Mouse (Mus musculus): ENCODE data around the gene Faap100. TPM values are rescaled to one million over a fixed set of nuclear protein-coding genes. Genes with fewer than 3 reads are reported as not detected.

The Faap100 gene
- total RNA-seq, 2 experiments from 2014 or later: 16.2 to 17.1 TPM

DNA sequence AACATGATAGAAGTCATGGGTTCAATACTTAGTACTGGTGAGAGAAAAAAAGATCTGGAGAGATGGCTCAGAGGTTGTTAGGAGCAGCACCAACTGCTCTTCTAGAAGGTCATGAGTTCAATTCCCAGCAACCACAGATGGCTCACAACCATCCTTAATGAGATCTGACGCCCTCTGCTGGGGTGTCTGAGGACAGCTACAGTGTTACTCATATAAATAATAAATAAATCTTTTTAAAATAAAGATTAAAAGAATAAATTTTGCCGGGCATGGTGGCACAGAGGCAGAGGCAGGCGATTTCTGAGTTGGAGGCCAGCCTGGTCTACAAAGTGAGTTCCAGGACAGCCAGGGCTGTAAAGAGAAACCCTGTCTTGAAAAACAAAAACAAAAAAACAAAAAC is 39.8 kb downstream of the Faap100 start:
- no peak for DNase-seq (ENCODE audit: extremely low spot score in 1 of 2, low spot score in 1 of 2)

DNA sequence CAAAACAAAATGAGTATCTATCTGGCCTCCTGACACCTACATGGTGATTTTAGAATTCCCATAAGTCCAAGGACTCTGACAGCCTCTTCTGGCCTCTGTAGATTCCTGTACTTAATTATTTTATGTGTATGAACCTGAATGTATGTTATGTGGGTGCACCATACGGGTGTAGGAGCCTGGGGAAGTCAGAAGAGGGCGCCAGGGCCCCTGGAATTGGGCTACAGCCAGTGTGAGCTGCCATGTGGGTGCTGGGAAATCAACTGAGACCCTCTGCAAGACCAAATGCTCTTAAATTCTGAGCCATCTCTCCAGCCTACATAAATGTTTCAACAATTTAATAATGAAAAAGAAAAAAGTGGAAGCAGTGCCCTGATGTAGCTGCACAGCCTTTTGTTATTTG is 41.1 kb downstream of the Faap100 start:
- no peak for DNase-seq (ENCODE audit: extremely low spot score in 1 of 2, low spot score in 1 of 2)

DNA sequence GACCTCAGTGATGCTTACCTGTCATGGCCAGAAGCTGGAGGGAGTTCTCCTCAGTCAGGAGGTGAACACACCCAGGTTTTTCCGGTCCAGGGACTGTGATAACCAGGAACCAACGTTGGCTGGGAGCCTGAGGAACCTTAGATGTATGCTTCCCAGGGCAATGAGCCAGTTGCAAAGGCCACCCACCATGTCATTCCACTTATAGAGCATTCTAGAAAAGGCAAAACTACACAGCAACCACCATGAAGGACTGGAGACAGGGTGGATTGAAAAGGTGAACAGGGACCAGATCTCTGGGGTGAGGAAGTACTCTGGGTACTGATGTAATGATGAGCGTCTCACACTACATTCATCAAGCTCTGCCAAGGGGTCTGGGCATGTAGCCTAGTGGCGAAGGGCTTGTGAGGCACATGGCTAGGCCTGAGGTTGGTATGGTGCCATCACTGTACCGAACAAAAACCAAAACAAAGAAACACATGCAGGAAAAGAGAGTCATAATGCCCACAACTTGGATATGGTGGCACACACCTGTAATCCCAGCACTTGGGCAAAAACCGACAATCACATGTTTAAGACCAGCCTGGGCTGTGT is 43.0 kb downstream of the Faap100 start:
- no peak for DNase-seq (ENCODE audit: extremely low spot score in 1 of 2, low spot score in 1 of 2)

DNA sequence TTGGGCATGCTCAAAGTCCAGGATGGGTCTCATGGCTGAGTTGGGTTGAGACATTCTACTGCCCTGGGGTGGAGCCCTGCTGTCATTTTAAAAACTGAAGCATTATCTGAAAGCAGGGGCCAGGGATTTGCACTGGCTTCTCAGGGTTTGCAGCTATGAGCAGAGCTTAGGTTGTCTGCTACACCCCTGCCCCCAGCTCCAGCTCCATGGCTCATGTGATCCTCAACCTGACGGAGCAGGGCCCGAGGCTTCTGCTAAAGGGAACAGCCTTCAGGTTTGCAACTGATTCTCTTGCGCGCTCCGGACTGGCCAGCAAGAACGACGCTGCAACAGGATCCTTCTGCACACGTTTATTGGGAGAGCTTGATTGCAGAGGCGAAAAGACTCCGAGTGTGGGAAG is 58.4 kb downstream of the Faap100 start:
- no peak for DNase-seq (ENCODE audit: extremely low spot score in 1 of 2, low spot score in 1 of 2)

DNA sequence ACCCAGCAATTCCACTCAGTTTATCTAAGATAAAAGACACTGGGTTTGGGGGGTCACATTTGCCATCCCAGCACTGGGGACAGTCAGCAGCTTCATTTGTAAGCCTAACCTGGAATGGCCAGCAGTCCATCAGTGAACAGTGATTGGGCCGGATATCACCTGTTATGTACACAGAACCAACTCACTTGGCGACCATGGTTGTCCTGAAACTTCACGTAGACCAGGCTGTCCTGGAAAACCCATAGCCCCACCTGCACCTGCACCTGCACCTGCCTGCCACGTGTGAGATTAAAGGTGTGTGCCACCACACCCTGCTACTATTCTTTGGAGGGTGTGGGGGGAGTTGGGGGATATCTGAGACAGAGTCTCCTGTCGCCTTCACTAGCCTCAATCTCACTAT is 59.3 kb downstream of the Faap100 start:
- no peak for DNase-seq (ENCODE audit: extremely low spot score in 1 of 2, low spot score in 1 of 2)

Small RNA genes within 50 kb of the gene (microRNA-seq; reads per million reads assigned to microRNA genes)
- gene Gm23419 (0 reads per million in 2 experiments), gene Mir6935 (0.80 to 2.8 reads per million in 2 experiments)

Other genes with a start within 250 kb of the Faap100 start
- gene Slc38a10, start 227.4 kb downstream of the Faap100 start, total RNA-seq (2021): 10 to 100 TPM; 85.3 to 88.5 TPM
- gene Bahcc1, start 145.8 kb downstream of the Faap100 start, total RNA-seq (2021): 10 to 100 TPM; 17.7 to 22.6 TPM
- 1,000 to 10,000 TPM; 1,451 to 1,562 TPM for gene Actg1, start 30.2 kb downstream of the Faap100 start, total RNA-seq (2021)
- gene Fscn2, start 17.2 kb downstream of the Faap100 start, total RNA-seq (2021): under 1 TPM in 1 of 2 experiments, not detected in 1; 0.89 TPM
- gene Nploc4, start 58.9 kb upstream of the Faap100 start, total RNA-seq (2021): 10 to 100 TPM; 62.4 to 63.0 TPM
- 1 to 10 TPM in 1 of 2 experiments, under 1 TPM in 1; 0.32 to 6.8 TPM for gene Tspan10, start 63.9 kb upstream of the Faap100 start, total RNA-seq (2021)
- gene Pde6g, start 74.7 kb upstream of the Faap100 start, total RNA-seq (2021): under 1 TPM; 0.56 to 0.59 TPM
- 10 to 100 TPM; 15.5 to 16.2 TPM for gene Oxld1, start 79.3 kb upstream of the Faap100 start, total RNA-seq (2021)
- gene Ccdc137, start 79.4 kb upstream of the Faap100 start, total RNA-seq (2021): 10 to 100 TPM; 23.6 to 26.8 TPM
- 10 to 100 TPM; 50.8 to 53.8 TPM for gene Arl16, start 88.8 kb upstream of the Faap100 start, total RNA-seq (2021)
- gene Mrpl12, start 105.8 kb upstream of the Faap100 start, total RNA-seq (2021): 10 to 100 TPM; 60.9 to 72.0 TPM
- gene Slc25a10, start 113.1 kb upstream of the Faap100 start, total RNA-seq (2021): 10 to 100 TPM; 18.1 to 22.4 TPM
- gene Gcgr, start 151.9 kb upstream of the Faap100 start, total RNA-seq (2021): under 1 TPM; 0.15 to 0.19 TPM
- 10 to 100 TPM; 86.1 to 86.5 TPM for gene Mcrip1, start 171.0 kb upstream of the Faap100 start, total RNA-seq (2021)
- not detected for gene Ppp1r27, start 172.4 kb upstream of the Faap100 start, total RNA-seq (2021)
- 100 to 1,000 TPM; 127 to 136 TPM for gene P4hb, start 194.5 kb upstream of the Faap100 start, total RNA-seq (2021)
- 100 to 1,000 TPM; 306 to 324 TPM for gene Arhgdia, start 202.9 kb upstream of the Faap100 start, total RNA-seq (2021)
- 10 to 100 TPM; 61.7 to 67.4 TPM for gene Alyref, start 219.6 kb upstream of the Faap100 start, total RNA-seq (2021)
- 100 to 1,000 TPM in 1 of 2 experiments, 10 to 100 TPM in 1; 87.2 to 109 TPM for gene Anapc11, start 219.7 kb upstream of the Faap100 start, total RNA-seq (2021)
- gene Npb, start 229.7 kb upstream of the Faap100 start, total RNA-seq (2021): 1 to 10 TPM; 2.1 to 2.9 TPM
- 100 to 1,000 TPM; 133 to 162 TPM for gene Pcyt2, start 239.2 kb upstream of the Faap100 start, total RNA-seq (2021)
- gene Sirt7, start 246.5 kb upstream of the Faap100 start, total RNA-seq (2021): 10 to 100 TPM; 36.1 to 42.4 TPM

Data from layer of hippocampus, postnatal 25 days (tissue).